Mouse (Mus musculus) testis, adult 2 months (tissue): ENCODE measurements at regions not wholly inside any gene's neighbourhood (a gene's known extent, or its start where the extent isn't known, plus 50 kb on each side); places are given as distances from the start of the nearest gene placed in this dataset.

Experiments
- CTCF ChIP-seq: fragments of 200-500 bp; IDR thresholded peaks from 2 replicates; pipeline ENCODE4 v1.5.1; 2012; ENCODE audit warnings: low read depth, mild to moderate bottlenecking, inconsistent platforms, low read length, moderate library complexity; ENCODE audit not compliant: control insufficient read depth, insufficient read depth, insufficient replicate concordance
- POLR2A ChIP-seq: fragments of 200-500 bp; IDR thresholded peaks from 2 replicates; pipeline ENCODE4 v1.6.1; 2012; ENCODE audit warnings: low read depth, mild to moderate bottlenecking, inconsistent platforms, low read length, moderate library complexity; ENCODE audit not compliant: control insufficient read depth

DNA sequence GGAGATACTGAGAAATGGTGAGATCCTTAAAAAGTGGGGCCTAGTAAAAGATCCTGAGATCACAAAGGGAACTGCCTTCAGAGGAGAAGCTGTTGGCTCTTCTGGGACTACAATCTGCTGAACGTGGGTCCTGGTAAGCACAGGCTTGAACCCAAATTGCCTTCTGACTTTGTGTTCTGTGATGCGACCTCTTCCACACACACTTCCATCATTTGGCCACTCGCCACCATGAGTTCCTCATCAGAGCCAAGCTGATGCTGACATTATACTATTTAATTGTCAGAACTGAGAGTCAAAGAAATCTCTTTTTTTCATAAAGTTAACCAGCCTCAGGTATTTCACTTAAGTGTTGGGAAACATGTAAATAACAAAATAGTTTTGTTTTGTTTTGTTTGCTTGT is 635.1 kb downstream of the Slc4a3 start:
- TF ChIP-seq CTCF (no peak), POLR2A (no peak)
